Mouse (Mus musculus): ENCODE measurements around the gene Cox7a1. TPM values are rescaled to one million over a fixed set of nuclear protein-coding genes. Genes with fewer than 3 reads are reported as not detected.
"Not testable (repeated sequence)": the region's sequence is repeated elsewhere in the genome, so short reads cannot be mapped to it uniquely, and the experiment has no call there.

The Cox7a1 gene
- polyA plus RNA-seq, 1 experiment from 2014 or later, result 43.0 TPM

DNA sequence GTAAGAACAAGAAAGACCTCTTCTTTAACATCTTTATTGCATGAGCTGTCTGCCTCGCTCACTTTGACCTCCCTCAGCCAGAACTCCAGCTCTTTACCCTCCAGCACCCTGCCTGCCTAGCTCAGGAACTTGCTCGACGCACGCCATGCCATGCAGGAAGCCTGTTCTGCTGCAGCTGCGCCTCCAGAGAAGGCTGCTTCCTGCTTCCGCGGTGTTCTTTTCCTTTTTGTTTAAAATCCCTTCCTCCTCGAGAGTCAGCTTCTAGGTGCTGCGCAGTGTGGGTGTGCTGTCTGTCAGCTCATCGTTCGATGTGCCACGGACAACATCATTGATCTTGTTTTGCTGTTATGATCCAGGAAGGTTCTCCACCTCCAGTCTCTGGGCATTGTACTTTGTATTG lies 7.5 kb upstream of the Cox7a1 start:
- H3K4me1 ChIP-seq (replicated peaks; ENCODE audit: insufficient read depth, low read length), result no peaks in the 10 kb centered on the region
- H3K27me3 ChIP-seq (ENCODE audit: insufficient read depth, low read length), result no peaks in the 10 kb centered on the region
- H3K4me2 ChIP-seq (ENCODE audit: low read length), result no peak overlapping the region
- no peak overlapping the region for H3K27ac ChIP-seq
- ATAC-seq (replicated peaks; ENCODE audit: low FRiP score, low read depth), result no peak
- TF ChIP-seq CTCF (IDR thresholded peaks at IDR 0.05; ENCODE audit: low read depth), result no peak
- no peaks in the 10 kb centered on the region for H3K9me3 ChIP-seq (replicated peaks; ENCODE audit: low read length)
- H3K9ac ChIP-seq (ENCODE audit: low read depth, low read length), result no peak overlapping the region
- H3K36me3 ChIP-seq (ENCODE audit: insufficient read depth, low read length), result peaks cover 15% of the 10 kb centered on the region; the same call in 1 of the 2 replicates
- H3K4me3 ChIP-seq (replicated peaks; ENCODE audit: low read depth, low read length), result no peak overlapping the region
- no peak for DNase-seq (ENCODE audit: low spot score)
- 76% methylated on average over 12 of the region's 12 CpGs for WGBS

DNA sequence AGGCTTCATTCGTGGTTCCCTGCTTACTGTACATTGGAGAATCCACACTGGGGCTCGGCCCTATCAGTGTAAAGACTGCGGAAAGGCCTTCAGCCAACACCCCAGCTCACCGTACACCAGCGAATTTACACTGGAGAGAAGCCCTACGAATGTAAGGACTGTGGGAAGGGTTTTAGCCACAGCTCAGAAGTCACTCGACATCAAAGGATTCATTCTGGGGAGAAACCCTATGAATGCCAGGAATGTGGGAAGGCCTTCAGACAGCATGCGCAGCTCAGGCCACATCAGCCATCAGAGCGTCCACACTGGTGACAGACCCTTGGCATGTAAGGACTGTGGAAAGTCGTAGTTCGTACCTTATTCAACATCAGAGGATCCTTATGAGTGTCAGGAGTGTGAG lies 5.7 kb upstream of the Cox7a1 start:
- no peak for DNase-seq (ENCODE audit: low spot score)
- H3K4me3 ChIP-seq (replicated peaks; ENCODE audit: low read depth, low read length), result no peak overlapping the region
- no peaks in the 10 kb centered on the region for H3K27me3 ChIP-seq (ENCODE audit: insufficient read depth, low read length)
- no peak overlapping the region for H3K4me2 ChIP-seq (ENCODE audit: low read length)
- peaks cover 15% of the 10 kb centered on the region; the same call in 1 of the 2 replicates for H3K36me3 ChIP-seq (ENCODE audit: insufficient read depth, low read length)
- H3K4me1 ChIP-seq (replicated peaks; ENCODE audit: insufficient read depth, low read length), result no peaks in the 10 kb centered on the region
- 85% methylated on average over 11 of the region's 11 CpGs for WGBS
- H3K9me3 ChIP-seq (replicated peaks; ENCODE audit: low read length), result no peaks in the 10 kb centered on the region
- no peak for ATAC-seq (replicated peaks; ENCODE audit: low FRiP score, low read depth)
- TF ChIP-seq CTCF (IDR thresholded peaks at IDR 0.05; ENCODE audit: low read depth), result no peak
- H3K27ac ChIP-seq, result no peak overlapping the region
- no peak overlapping the region for H3K9ac ChIP-seq (ENCODE audit: low read depth, low read length)

GRCm38 (mm10) chr7:30181308-30181707 lies 2.6 kb upstream of the Cox7a1 start:
- no peaks in the 10 kb centered on the region for H3K9me3 ChIP-seq (replicated peaks; ENCODE audit: low read length)
- peaks cover 24% of the 10 kb centered on the region for H3K36me3 ChIP-seq (ENCODE audit: insufficient read depth, low read length)
- ATAC-seq (replicated peaks; ENCODE audit: low FRiP score, low read depth), result no peak; the same call in 1 of the 2 replicates
- WGBS, result 1% methylated on average over 4 of the region's 4 CpGs
- no peaks in the 10 kb centered on the region for H3K4me1 ChIP-seq (replicated peaks; ENCODE audit: insufficient read depth, low read length)
- no peak overlapping the region for H3K27ac ChIP-seq
- H3K9ac ChIP-seq (ENCODE audit: low read depth, low read length), result no peak overlapping the region
- no peak overlapping the region for H3K4me2 ChIP-seq (ENCODE audit: low read length)
- H3K27me3 ChIP-seq (ENCODE audit: insufficient read depth, low read length), result no peaks in the 10 kb centered on the region
- H3K4me3 ChIP-seq (replicated peaks; ENCODE audit: low read depth, low read length), result no peak overlapping the region
- peak; percentile 83 for DNase-seq (ENCODE audit: low spot score)
- TF ChIP-seq CTCF (IDR thresholded peaks at IDR 0.05; ENCODE audit: low read depth), result peak; percentile 97

DNA sequence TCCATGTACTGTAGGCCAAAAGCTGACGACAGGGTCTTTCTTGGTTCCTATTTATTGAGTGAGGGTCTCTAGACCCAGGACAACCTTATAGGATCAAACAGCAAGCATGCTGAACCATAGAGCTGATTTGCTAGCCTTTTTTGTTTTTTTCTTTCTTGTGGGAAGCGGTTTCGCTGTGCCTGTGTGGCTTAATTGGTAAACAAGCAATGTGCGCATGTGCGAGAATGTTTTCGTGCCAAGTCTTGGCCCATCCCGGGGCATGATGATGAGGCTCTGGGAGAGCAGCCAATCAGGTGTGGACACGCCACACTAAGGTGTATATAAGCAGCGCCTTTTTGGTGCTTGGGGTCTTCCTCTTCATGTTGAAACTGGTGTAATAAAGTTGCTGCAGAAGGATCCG lies 2.0 kb upstream of the Cox7a1 start:
- H3K4me3 ChIP-seq (replicated peaks; ENCODE audit: low read depth, low read length); H3K27me3 ChIP-seq (ENCODE audit: insufficient read depth, low read length); H3K9me3 ChIP-seq (replicated peaks; ENCODE audit: low read length); ATAC-seq (replicated peaks; ENCODE audit: low FRiP score, low read depth); H3K9ac ChIP-seq (ENCODE audit: low read depth, low read length); H3K4me1 ChIP-seq (replicated peaks; ENCODE audit: insufficient read depth, low read length); H3K27ac ChIP-seq; H3K4me2 ChIP-seq (ENCODE audit: low read length); DNase-seq (ENCODE audit: low spot score): not testable (repeated sequence)
- peaks cover 25% of the 10 kb centered on the region for H3K36me3 ChIP-seq (ENCODE audit: insufficient read depth, low read length)
- WGBS, result 92% methylated on average over 10 of the region's 10 CpGs

GRCm38 (mm10) chr7:30183189-30183588 lies 755 bp upstream of the Cox7a1 start:
- not testable (repeated sequence) for H3K9ac ChIP-seq (ENCODE audit: low read depth, low read length); H3K9me3 ChIP-seq (replicated peaks; ENCODE audit: low read length); H3K4me1 ChIP-seq (replicated peaks; ENCODE audit: insufficient read depth, low read length); H3K27me3 ChIP-seq (ENCODE audit: insufficient read depth, low read length); DNase-seq (ENCODE audit: low spot score); H3K4me3 ChIP-seq (replicated peaks; ENCODE audit: low read depth, low read length); H3K27ac ChIP-seq; H3K4me2 ChIP-seq (ENCODE audit: low read length); ATAC-seq (replicated peaks; ENCODE audit: low FRiP score, low read depth)
- WGBS, result 71% methylated on average over 6 of the region's 7 CpGs
- peaks cover 31% of the 10 kb centered on the region for H3K36me3 ChIP-seq (ENCODE audit: insufficient read depth, low read length)

DNA sequence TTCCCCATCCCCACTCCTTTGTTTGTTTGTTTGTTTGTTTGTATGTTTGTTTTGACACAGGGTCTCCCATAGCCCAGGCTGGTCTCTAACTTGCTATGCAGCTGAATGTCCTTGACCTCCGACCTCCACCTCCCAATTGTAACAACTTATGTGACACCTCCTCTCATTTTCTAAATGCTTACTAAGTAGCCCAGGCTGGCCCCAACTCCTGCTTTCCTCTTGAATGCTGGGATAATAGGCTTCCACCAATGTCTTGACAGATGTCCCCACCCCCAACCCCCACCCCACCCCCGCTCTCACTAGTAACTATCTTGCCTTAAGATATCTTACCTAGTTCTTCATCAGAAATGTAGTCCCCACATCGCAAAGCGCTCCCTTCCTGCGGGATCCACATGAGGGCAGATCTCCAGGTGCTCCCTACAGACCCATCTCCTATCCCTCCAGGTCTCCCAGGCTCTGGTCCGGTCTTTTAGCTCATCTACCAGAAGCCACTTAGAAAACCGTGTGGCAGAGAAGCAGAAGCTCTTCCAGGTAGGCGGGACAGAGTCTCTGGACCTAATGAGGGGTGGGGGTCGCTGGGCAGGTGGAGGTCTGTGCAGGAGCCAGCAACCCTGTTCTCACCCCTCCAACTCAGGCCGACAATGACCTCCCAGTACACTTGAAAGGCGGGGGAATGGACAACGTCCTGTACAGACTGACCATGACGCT lies 851 bp downstream of the Cox7a1 start:
- TF ChIP-seq CTCF (IDR thresholded peaks at IDR 0.05; ENCODE audit: low read depth), result no peak
- no peak for ATAC-seq (replicated peaks; ENCODE audit: low FRiP score, low read depth)
- Histone ChIP-seq H3K36me3 (ENCODE audit: insufficient read depth, low read length) (peaks cover 38% of the 10 kb centered on the region), H3K4me2 (ENCODE audit: low read length) (no peak overlapping the region), H3K4me1 (replicated peaks; ENCODE audit: insufficient read depth, low read length) (no peaks in the 10 kb centered on the region), H3K27ac (no peak overlapping the region), H3K27me3 (ENCODE audit: insufficient read depth, low read length) (no peaks in the 10 kb centered on the region), H3K4me3 (replicated peaks; ENCODE audit: low read depth, low read length) (0 out of 2 replicates have a peak overlapping the region, but pooled peaks have one; percentile 15), H3K9me3 (replicated peaks; ENCODE audit: low read length) (no peaks in the 10 kb centered on the region), H3K9ac (ENCODE audit: low read depth, low read length) (no peak overlapping the region)
- no peak for DNase-seq (ENCODE audit: low spot score)
- 74% methylated on average over 13 of the region's 13 CpGs for WGBS

Data from kidney, postnatal 0 days (tissue).